Mouse (Mus musculus): Measurements from ENCODE around the gene Aebp1.

Gene Aebp1

DNA sequence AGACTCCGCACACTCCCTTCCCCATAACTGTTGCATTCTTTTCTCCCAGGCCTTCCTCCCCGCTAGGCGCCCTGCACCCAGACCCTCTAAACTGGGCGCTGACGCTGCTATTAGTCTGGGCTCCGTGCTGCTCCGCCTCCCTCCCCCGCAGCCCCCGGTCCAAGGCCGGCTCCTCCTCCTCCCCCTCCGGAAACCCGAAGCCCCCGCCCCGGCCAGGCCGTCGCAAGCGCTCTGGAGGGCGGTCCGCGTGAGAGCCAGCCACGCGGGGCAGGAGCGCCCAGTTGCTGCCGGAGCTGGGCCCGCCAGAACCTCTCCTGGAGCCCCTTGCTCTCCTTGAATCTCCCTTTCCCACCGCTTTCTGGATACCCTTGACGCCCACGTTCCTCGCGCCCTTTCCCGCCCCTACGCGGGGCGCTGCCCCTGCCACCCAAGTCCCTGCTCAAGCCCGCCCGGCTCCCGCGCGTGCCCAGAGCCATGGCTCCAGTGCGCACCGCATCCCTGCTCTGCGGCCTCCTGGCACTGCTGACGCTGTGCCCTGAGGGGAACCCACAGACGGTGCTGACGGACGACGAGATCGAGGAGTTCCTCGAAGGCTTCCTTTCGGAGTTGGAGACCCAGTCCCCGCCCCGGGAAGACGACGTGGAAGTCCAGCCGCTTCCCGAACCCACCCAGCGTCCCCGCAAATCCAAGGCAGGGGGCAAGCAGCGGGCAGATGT, at the start of gene Aebp1:
TSS of gene Aebp1 (plus strand) at position 270 of the 716 bp plus-strand sequence.
- DNase-seq (ENCODE audit: low read depth, low spot score) = no peak

DNA sequence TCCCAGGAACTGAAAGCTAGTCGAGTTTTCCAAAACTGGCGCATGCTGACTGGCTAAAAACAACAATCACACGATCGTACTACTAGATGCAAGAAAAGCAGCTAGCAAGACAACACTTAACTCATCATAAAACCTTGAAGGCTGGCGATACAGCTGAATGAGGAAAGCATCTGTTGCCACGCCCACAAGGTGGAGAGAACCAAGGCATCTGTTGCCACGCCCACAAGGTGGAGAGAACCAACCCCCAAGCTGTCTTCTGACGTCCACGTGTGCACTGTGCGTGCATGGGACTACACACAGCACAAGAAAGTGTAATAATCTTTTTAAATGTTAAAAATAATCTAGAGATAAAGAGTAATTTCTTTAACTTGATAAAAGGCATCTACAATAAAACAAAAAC, 48.4 kb upstream of the Aebp1 start:
- DNase-seq (ENCODE audit: low read depth, low spot score) = no peak

DNA sequence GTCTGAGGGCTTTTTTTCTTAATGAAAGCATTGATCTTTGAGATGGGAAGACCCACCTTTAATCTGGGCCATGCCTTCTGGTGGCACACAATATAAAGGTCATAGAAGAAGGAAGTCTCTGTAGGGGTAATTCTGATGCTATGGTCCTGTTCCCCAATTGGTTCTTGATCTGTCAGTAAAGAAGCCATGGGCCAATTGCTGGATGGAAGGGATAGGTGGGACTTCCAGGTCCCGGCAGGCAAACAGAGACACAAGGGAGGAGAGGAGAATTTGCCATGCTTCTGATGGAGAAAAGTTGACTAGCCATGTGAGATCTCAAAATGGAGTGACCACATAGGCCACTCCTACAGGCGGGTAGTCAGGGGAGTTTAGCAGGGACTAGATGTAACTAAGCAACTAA, 42.5 kb upstream of the Aebp1 start:
- DNase-seq (ENCODE audit: low read depth, low spot score) = no peak

DNA sequence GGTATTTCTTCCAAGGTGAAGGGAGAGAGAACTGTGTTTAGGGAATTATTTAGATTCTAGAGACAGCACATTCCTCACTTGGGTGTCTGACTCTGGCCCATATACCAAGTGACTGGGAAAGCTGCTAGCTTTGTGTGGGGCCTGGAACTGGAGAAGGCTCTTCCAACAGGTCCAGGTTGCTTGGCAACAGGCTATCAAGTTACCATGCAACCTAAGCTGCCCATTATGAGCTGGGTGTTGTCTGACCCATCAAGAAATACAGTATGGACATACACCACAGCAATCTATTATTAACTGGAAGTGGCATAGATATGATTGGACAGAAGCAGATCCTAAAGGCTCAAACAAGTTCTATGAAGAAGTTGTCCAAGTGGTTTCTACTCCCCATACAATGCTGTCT, 36.3 kb upstream of the Aebp1 start:
- DNase-seq (ENCODE audit: low read depth, low spot score) = no peak

DNA sequence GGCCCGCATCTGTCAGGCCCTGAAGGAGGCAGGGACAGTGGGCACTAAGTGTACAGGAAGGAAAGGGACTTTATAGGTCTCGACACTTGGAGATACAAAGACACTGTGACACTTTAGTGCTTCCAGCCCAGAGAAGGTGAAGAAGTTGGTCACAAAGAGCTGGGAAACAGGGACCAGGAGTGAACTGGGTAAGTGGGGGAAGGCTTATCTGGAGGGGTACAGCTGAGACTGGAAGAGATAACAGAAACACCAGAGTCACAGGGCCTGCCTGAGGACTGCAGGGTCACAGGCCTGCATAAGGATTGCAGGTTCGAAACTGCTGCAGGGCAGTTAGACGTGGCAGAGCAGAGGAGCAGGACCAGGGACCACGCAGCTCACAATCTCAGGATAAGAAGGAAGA, 33.8 kb upstream of the Aebp1 start:
- DNase-seq (ENCODE audit: low read depth, low spot score) = no peak

DNA sequence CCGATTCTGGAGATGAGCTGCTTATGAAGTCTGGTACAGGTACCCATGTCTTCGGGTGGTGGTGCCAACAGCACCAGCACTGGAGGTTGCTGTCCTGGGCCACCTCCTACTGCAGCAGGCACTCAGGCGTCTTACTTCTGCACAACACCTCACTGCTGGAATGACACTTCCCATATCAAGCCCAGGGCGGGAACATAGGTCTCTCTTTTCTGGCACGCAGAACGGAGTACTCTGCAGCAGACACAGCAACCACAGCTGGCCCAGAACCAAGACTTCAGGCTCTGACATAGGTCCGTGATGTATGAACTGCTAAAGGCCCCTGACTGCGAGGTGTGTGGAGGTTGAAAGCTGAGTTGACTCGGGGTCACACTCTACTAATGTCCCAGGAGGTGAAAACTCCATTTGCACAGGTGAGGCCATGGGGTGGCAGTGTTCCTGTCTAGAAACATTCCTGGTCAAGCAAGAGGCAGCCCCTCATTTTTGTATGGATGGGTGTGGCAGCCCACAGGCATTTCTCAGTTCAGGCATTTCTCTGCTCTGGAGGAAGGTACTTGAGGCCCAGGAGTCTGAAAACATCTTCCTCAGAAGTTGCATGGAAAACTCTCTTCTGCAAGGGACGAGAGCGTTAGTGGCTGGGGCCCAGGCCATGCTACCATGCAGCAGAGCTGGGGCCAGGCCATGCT, 33.1 kb upstream of the Aebp1 start:
- DNase-seq (ENCODE audit: low read depth, low spot score) = no peak

DNA sequence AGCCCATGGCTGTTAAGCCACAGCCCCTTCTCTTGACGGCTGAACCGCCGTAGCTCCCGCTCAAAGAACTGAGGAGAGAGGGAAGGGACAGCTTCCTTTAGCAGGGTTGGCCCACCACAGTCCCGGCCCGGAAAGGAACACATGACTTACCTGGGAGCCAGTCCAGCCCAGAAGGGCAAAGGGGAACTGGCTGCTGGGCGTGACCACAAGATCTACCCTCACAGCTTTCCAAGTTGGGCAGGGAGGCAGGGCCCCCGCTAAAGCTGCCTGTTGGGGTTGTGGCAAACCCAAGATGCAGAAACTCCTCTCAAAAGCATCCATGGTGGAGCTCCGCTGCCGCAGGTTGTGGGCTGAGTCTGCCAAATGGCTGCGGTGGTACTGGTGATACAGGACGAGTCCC, 32.4 kb upstream of the Aebp1 start:
- DNase-seq (ENCODE audit: low read depth, low spot score) = no peak

DNA sequence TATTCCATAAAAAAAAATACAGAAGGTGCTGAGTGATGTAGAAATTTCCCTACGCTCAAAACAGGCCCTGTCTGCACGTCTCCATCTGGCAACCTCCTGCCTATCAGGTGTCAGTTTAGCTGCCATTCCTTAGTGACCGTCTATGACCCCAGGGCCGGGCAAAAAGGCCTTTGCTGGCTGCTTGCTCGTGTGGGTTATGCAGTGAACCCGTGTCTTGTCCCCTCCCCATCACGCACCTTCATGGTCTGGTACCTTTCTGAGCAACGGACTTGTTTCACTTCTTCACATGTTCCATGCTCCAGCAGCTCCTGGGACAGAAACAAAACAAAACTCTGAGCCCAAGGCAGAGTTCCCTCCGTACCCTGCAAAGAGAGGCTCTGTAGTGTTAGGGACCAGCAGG, 27.2 kb upstream of the Aebp1 start:
- no peak for DNase-seq (ENCODE audit: low read depth, low spot score)

DNA sequence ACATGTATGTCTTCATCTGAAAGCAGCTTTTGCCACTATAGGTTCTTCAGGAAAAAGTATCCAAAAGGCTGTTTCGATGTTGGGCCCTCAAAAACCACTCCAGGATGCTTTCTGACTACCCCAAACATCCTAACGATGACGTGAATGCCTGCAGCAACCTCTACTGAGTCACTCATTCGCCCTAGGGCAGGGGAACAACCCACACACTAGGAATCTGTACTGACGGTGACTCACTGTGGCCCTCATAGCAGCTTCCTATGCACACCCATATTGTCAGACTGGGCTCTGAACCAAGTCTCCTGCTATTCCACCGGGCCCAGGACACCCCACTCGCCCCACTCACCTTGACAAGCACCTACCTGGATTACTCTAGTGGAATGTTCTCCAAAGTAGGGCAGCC, 26.7 kb upstream of the Aebp1 start:
- no peak for DNase-seq (ENCODE audit: low read depth, low spot score)

DNA sequence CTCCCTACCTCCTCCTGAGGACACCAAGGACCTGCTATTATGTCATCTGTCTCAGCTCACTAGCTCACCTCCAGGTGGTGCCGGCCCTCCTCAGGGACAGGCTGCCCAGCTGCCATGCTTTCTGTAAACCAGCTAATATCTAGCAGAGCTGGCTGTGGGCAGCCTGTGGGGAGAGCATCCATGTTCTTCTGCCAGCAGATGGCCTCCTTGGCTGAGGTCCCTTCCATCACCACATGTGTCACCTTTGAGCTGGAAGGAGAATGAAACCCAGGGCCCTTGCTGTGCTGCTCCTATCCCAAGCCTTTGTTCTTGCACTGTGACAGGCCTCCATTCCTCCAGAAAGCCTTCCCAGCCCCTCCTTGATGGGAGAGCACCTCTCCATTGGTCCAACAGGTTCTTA, 25.6 kb upstream of the Aebp1 start:
- DNase-seq (ENCODE audit: low read depth, low spot score) = no peak

DNA sequence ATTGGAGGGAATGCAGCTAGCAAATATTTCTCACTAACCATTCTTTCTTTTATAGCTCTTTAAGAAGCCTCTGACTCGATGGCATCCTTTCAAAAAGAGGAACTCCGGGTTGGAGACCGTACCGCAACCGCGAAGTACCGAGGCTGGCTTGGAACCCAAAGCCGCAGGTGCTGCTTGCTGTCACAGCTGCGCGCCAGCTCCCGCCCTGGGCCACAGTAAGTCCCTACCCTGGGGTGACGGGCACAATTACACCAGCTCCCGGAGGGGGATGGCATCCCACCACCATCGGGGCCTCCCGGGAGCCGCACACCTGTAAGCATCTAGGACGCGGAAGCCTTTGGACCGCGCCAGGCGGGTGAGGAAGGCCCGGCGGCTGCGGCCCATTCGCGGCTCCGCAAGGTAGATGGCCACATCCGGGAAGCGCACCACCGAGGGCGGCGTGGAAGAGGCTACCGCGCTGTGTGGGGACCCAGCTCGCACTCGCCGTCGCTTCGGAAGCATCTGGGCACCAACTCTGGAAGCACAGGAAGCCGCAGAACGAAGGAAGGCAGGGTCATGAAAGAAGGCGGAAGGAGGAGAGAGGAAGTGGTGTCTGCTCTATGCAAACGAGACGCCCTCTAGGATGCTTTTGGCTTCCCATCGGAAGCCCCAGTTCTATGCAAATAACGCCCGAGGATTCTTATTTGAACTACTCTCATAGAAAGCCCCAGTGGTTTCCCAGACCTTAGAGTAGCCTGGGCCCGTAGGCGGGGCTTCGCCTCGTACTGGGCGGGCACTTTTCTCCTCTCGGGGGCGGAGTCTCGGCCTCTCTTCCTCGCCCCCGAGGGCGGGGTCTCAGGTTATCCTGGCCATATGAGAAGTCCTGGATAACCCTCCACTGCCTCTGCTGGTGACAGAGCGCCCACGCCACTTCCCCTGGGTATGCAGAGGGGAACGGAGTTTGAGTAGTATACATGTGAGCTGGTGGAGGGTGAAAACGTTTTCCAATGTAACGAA, 24.2 kb upstream of the Aebp1 start, which contains the start of gene Polm:
TSS of gene Polm (minus strand) at position 766 of the 996 bp plus-strand sequence.
- peak; percentile 94 for DNase-seq (ENCODE audit: low read depth, low spot score)

DNA sequence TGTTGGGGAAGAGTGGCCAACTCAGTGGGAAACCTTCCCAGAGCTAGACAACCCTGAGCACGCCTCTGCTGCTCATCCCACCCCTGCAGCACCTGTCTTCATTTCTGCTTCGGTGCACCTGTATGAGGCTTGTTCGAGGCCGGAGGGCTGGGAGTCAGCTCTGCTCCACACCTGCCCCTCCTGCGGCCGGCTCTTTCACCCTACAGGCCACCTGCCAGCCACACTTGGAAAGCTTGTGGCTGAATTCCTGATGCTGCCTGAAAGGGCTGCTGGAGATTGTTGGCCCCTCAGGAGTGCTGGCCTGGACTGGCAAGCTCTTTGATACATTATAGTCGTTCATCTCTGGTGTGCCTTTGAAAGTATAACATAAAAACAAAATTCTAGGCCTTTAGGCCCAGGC, 21.4 kb upstream of the Aebp1 start:
- no peak for DNase-seq (ENCODE audit: low read depth, low spot score)

DNA sequence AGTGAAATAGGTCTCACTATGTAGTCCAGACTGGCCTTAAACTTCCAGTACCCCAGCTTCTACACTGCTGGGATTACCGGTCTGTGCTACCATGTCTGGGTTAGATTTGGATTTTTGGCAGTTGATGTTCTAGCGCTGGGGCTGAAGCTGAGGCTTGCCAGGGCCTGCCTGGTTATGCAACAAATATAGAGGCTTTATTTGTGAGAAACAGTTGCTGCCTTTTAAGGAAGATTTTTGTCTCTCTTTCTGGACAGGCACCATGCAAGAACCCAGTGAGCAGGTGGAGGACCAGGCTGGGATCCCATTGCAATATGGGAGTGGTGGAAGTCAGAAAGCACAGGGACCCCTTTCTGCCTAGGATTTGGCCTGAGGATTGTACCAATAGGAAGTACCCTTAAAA, 20.0 kb upstream of the Aebp1 start:
- DNase-seq (ENCODE audit: low read depth, low spot score) = no peak

DNA sequence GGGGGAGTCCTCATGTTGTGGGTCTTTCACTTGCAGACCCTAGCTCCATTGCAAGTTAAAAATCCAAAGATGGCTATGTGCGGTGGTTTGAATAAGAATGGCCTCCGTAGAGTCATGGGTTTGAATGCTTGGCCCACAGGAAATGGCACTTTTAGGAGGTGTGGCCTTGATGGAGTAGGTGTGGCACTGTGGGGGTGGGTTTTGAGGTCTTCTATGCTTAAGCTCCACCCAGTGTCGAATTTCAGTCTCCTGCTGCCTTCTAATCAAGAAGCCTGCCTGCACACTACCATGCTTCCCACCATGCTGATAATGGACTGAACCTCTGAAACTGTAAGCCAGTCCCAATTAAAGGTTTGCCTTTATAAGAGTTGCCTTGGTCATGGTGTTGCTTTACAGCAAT, 18.6 kb upstream of the Aebp1 start:
- DNase-seq (ENCODE audit: low read depth, low spot score) = no peak

DNA sequence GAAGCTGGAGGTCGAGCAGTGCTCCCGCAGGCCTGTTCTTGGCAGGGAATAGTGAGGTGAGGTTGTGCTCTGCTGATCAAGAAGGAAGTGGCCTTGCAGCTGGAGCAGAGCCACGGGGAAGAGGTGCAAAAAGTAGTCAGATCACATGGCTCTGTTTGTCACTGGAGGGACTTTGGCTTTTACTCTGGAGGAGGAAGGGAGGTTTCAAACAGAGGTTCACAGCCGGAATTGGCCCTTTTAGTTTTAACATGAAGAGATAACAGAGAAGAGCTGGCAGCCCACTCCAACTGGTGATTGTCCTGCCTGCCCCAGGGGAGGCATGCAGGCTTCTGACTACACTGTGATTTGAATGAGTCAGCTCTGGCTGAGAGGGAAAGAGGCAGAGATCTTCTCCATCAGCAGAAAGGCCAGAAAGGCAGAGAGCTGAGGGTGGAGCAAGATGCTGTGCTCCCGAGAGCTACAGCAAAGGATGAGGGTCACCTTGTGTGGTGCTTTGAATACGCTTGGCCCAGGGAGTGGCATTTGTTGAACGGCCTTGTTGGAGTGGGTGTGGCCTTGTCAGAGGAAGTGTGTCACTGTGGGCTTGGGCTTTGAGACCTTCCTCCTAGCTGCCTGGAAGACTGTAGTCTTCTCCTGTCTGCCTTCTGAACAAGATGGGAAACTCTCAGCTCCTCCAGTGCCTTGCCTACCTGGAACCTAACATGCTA, 15.0 kb upstream of the Aebp1 start:
- no peak for DNase-seq (ENCODE audit: low read depth, low spot score)

DNA sequence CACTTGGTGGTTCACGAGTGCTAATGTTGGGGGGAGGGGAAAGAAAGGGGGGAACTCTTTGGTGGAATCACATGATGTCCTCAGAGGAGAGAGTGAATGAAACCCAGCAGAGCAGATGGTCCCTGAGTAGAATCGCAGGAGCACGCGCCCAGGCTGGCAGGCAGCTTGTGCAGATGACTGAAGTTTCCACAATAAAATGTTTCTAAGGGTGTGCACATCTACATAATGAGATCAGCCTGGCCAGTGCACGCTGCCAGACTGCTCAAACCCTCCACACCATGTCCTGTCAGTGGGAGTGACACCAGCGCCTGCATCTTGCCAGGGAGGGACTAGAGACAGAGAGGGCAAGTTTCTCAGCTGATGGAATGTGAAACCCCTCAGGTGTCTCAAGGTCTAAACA, 13.0 kb upstream of the Aebp1 start:
- no peak for DNase-seq (ENCODE audit: low read depth, low spot score)

DNA sequence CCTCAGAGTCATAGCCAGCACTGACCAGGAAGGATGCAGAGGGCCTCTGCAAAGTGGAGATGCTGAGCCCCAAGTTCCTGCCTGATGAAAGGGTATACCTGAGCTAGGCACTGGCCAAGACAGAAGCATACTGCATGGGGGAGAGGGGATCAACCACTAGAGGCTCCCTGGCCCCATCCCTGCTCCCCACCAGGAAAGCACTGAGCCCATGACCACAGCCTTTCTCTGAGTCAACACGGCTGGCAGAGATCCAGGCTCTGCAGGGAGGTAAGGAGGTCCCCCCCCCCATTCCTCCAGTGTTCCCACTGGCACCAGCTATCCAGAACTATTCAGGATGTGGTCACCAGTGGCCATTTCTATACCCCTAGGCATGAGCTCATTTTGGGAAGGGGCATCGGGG, 12.4 kb upstream of the Aebp1 start:
- DNase-seq (ENCODE audit: low read depth, low spot score) = no peak

DNA sequence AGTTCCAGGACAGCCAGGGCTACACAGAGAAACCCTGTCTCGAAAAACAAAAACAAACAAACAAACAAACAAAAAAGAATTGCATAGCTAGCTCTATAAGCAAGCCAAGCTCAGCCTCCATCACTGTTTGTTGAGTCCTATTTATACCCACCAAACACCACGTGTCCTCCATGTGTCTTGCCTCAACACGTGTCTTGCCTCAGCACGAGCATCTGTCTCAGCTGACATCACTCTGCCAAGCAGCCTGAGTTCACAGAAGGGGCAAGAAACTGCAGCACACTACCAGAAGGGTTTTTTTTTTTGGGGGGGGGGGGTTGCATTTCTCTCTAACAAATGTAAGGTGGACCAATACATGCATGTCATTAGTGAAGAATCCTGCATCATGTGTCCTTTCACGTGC, 11.3 kb upstream of the Aebp1 start:
- DNase-seq (ENCODE audit: low read depth, low spot score) = no peak

DNA sequence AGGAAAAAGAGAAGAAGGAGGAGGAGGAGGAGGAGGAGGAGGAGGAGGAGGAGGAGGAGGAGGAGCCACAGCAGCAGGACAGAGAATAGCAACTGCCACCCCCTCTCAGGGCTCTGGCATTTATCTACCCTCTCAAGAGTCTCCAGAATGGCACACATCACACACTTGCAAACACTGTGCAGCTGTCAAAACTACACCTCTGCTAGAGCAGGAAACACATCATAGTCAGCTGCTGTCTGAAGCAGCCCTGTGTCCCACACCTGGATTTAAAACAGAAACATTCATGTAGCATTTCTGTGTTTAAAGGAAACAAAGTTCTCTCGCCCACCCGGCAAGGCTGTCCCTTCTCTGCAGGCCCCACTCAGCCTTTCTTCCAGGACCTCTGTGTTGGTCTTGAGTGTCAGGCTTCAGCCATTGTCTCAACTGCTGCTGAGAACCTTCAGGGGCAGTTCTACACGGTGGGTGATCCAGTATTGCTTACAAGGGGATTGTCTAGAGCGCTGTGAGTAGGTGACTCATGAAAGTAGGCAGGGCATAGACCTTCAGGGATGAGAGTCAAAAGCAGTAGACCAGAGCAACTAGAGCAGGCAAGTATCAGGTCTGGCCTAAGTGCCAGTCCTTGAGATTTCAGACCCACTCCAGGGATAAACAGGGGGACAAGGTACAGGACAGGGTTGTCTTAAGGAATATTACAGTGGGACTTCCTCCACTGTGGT, 10.6 kb upstream of the Aebp1 start:
- DNase-seq (ENCODE audit: low read depth, low spot score) = no peak

DNA sequence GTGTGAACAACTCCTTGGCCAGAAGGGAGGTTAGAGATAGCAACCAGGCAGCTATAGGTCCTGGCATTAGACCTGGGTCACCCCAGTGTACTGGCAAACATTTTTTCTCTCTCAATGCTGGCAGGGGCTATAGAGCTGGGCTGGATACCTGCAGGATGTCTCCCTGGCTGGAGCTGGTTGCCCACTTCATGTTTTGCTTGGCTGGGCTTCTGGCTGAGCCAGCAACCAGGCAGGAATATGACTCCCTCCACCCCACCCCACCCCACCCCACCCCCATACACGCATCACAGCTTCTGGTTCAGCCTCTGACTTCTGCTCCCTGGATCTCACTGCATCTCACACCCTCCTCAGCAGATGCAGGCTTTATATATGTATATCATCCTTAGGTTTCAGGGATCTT, 9.4 kb upstream of the Aebp1 start:
- DNase-seq (ENCODE audit: low read depth, low spot score) = no peak

DNA sequence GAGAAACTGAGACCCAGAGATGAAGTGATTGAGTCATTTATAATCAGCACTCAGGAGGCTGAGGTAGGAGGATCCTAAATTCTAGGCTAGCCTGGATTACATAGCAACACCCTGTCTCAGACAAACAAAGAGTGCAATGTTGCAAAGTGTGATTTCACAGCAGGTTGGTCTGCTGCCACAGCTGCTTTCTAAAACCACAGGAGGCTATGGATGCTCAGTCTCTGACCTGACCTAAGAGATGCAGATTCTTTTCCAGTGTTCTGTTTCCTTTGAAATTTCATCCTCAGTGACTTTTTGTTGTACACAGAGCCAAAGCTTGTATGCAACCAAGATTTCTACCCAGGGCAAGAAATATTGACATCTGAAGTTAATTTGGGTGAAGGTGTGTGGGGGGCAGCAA, 6.3 kb upstream of the Aebp1 start:
- no peak for DNase-seq (ENCODE audit: low read depth, low spot score)
